Mouse (Mus musculus): Measurements from ENCODE around the gene Nfx1. TPM values are rescaled to one million over a fixed set of nuclear protein-coding genes. Genes with fewer than 3 reads are reported as not detected.

Gene Nfx1
- total RNA-seq, 1 experiment from 2014 or later: 61.8 TPM

- ATAC-seq (replicated peaks; ENCODE audit: low read depth, poor library complexity, severe bottlenecking): no peak
Observed at GRCm38 (mm10) chr4:41040983-41041382, 70.3 kb downstream of the Nfx1 start.

DNA sequence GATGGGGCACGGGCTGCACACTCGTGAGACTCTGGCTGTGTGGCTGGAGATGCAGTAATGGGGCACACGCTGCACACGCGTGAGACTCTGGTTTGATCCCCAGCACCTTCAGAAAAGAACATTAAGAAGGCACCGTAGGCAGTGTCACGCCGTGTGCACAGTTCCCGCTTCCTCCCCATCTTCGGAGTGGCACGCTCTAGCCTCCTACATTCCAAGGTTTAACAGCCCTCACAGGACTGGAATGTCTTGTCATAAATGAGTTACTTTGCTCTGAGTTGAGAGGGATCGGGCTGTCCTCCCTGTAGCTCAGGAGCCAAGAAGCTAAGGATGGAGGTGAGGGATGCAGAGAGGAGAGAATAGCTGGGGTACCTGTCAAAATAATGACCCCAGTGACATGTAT lies 72.2 kb downstream of the Nfx1 start:
- no peak for ATAC-seq (replicated peaks; ENCODE audit: low read depth, poor library complexity, severe bottlenecking)

DNA sequence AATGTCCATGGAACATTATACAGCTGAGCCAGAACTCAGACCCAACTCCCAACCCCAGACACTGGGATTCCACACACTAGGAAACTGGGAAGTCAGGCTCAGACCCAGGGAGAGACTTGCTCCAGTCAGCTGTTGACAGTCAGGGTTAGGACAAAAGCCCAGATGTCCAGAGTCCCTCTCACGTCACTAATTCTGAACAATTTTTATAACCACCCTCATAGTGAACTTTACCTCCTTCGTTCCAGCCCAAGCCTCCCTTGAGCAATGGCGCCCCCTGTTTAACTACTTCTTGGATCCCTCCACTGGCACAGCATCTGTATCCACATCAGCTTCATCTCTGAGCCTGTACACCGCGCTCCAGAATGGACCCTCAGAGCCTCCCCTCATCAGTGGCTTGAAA lies 73.3 kb downstream of the Nfx1 start:
- no peak for ATAC-seq (replicated peaks; ENCODE audit: low read depth, poor library complexity, severe bottlenecking)

DNA sequence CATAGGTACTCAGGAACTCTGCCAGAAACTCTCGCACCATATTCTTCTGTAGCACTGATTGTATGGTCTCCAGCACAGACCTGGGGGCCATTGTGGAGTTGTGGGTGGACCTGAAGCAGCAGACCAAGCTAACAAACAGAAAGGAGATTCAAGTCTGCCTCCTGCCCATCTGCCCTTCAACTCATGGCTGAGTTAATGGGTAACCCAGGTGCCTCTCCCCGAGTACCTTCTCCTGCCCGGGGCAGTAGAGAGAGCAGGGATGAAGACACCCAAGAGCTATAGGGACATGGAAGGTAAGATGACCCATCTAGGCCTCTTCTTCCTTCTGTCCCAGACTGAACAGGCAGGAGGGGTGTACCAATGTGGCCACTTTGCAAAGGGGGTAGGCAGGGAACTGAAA lies 74.6 kb downstream of the Nfx1 start:
- ATAC-seq (replicated peaks; ENCODE audit: low read depth, poor library complexity, severe bottlenecking): no peak

DNA sequence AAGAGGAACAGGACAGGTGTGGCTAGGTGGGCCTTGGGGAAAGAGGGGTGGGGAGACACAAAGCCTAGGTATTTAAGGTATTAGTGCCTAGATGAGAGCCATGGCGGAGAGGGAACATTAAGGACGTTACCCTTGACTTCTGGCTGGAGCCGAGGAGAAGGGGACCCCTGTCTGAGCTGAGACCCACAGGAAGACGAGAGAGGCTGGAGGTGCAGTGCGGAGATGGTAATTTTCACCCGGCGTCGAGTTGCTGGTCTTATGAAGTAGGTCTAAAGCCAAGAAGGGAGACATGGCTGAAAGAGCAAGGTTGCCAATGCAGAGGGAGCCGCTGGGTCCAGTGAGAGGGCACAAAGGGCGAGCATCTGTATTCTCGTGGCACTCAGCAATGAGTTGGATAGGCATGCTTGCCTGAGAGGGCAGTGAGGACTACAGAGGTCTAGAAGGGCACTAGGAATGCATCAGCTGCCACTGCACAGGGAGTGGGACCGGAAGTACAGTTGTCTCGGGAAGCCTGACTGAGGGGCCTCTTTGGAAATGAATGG lies 75.6 kb downstream of the Nfx1 start:
- no peak for ATAC-seq (replicated peaks; ENCODE audit: low read depth, poor library complexity, severe bottlenecking)

DNA sequence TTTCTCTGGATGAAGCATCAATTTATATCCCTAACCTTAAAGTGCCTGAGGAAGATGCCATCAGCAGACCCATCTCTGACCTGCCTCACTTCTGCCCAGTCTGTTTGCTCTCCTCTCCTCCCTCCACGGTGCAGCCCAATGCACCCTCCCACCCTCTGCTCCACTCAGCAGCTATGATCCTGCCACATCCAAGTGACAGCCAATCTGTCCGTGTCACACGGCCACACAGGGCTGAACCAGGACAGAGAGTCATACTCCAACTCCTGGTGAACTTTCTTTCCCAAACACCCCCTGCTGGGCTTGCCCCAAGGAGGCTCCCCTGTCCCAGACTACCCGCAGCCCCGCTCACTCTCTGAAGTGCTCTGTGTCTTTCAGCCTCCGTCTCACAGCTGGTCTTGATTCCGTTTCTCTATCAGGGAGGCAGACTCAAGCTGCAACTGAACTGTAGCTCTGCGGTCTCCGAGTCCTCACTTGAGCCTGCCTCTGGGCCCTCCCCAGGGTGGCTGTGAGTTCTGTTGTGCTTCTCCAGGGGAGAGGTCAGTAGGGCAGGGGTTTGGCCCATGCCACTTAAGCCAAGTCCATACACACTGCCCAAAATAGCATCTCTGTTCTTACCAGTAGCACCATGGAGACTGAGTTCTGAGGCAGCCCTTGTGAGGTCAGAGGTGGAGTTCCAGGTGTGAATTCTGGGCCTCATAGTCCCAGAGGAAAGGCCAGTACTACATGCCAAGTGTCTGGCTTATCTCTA lies 77.0 kb downstream of the Nfx1 start, which contains the start of gene Aqp7:
Gene Aqp7 (minus strand): TSS at position 616 of the 748 bp plus-strand sequence.
- ATAC-seq (replicated peaks; ENCODE audit: low read depth, poor library complexity, severe bottlenecking): no peak

DNA sequence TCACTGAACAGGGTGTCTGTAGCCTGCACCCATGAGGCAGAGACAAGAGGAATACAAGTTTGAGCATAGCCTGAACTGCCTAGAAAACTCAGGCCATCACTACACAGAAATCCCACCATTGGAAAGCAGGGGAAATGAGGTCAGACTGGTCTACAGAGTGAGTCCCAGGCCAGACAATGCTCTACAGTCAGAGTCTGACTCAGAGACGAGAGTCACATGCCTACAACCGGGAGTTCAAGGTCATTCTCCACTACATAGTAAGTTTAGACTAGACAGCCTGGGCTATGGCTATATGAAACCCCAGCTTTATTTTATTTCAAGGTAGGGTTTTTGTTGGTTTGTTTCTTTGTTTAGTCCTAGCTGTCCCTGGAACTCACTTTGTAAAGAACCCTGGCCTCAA lies 78.2 kb downstream of the Nfx1 start:
- no peak for ATAC-seq (replicated peaks; ENCODE audit: low read depth, poor library complexity, severe bottlenecking)

GRCm38 (mm10) chr4:41050726-41051675 lies 80.3 kb downstream of the Nfx1 start:
- ATAC-seq (replicated peaks; ENCODE audit: low read depth, poor library complexity, severe bottlenecking): peak; percentile 88

DNA sequence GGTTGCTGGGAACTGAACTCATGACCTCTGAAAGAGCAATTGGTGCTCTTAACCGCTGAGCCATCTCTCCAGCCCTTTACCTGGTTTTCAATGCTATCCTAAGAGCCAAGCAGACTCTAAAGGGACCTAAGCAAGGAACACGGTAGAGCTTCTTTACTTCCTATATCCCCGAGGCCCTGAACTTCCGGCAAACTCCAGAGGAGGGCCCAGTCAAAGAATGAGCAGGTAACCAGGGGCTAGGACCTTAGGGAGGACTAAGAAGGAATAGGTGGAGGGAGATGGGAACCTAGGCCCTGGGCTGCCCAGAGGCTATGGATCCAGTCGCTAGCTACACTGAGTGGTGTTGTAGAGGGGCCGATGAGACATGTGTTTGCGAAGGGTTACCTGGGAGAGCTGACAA lies 81.1 kb downstream of the Nfx1 start:
- no peak for ATAC-seq (replicated peaks; ENCODE audit: low read depth, poor library complexity, severe bottlenecking)

- ATAC-seq (replicated peaks; ENCODE audit: low read depth, poor library complexity, severe bottlenecking): no peak
Observed at GRCm38 (mm10) chr4:41055111-41055510, 84.4 kb downstream of the Nfx1 start.

- ATAC-seq (replicated peaks; ENCODE audit: low read depth, poor library complexity, severe bottlenecking): no peak
Observed at GRCm38 (mm10) chr4:41056253-41056652, 85.5 kb downstream of the Nfx1 start.

GRCm38 (mm10) chr4:41056742-41057332 lies 86.1 kb downstream of the Nfx1 start:
- no peak for ATAC-seq (replicated peaks; ENCODE audit: low read depth, poor library complexity, severe bottlenecking)

GRCm38 (mm10) chr4:41057361-41057760 lies 86.7 kb downstream of the Nfx1 start:
- ATAC-seq (replicated peaks; ENCODE audit: low read depth, poor library complexity, severe bottlenecking): no peak

- ATAC-seq (replicated peaks; ENCODE audit: low read depth, poor library complexity, severe bottlenecking): no peak
Observed at GRCm38 (mm10) chr4:41063351-41063750, 92.6 kb downstream of the Nfx1 start.

- peak; percentile 52 for ATAC-seq (replicated peaks; ENCODE audit: low read depth, poor library complexity, severe bottlenecking)
Observed at GRCm38 (mm10) chr4:41063894-41064673, 93.4 kb downstream of the Nfx1 start.

DNA sequence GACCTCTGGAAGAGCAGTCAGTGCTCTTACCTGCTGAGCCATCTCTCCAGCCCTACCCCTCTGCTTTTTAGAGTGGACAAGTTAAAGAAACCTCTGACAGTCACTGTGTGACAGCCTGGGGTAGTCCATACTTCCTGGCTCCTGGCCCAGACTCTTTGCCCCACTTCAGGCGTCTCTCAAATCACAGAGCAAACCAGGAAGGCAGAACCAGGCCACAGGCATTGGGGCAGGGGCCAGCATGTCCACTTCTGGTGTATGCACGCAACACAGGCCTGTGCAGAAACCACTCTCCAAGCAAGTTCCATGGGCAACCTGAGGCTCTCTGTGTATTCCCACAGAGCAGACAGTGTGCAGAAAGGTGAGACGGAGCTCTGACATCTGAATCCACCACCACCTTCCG lies 94.5 kb downstream of the Nfx1 start:
- ATAC-seq (replicated peaks; ENCODE audit: low read depth, poor library complexity, severe bottlenecking): no peak

DNA sequence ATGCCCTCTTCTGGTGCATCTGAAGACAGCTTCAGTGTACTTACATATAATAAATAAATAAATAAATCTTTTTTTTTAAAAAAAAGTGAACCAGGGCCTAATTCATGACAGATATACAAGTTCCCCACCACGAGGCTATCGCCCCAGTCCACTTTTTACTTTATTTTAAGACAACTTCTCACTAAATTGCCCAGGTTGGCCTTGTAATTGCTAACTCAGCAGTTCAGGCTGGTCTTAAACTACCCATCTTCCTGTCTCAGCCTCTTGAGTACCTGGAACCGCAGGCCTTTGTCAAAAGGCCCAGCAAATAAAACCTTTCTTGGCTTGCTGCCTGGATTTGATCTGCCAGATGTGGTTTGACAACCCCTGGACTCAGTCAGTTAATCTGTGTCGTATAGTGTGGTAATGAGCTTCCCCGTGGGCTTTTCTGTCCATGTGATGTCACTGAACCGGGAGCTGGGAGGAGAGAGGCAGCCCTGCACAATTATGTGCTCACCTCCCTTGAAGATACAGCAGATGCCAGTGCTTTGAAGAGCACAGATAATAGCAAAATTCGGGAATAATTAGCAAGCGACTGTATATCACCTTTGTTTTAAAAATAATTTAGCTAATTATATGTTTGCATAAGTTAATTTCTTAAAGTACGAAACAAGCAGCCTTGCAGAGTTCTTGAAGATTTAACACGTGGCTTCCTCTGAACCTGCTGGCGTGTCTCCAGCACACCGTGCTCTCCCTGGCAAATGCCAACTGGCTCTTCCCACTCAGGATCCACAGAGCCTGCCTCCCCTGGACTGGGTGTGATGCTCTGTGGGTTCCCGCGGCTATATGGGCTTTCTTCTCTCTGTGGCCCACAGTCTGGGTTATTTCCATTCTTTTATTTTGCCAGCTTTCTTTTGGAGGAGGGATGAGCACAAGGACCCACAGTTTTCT lies 101.1 kb downstream of the Nfx1 start:
- no peak for ATAC-seq (replicated peaks; ENCODE audit: low read depth, poor library complexity, severe bottlenecking)

- ATAC-seq (replicated peaks; ENCODE audit: low read depth, poor library complexity, severe bottlenecking): peak; percentile 98
Observed at GRCm38 (mm10) chr4:41073008-41073817, 102.5 kb downstream of the Nfx1 start.
